Mouse (Mus musculus) forebrain, embryonic 10.5 days (tissue): ENCODE data around the gene Gfi1b. TPM values are rescaled to one million over a fixed set of nuclear protein-coding genes. Genes with fewer than 3 reads are reported as not detected.
A peak's percentile ranks its signal among the peaks of the same experiment; 100 is the strongest.

Experiments used
- DNase-seq: peaks from one replicate; pipeline ENCODE4 v3.0.0-alpha.2; 2017; ENCODE audit warnings: low spot score; ENCODE audit errors: extremely low spot score
- H3K27ac ChIP-seq: fragments of 300-500 bp; sonication (generic); 2 replicates; pipeline ENCODE4 v1.5.1; 2016; ENCODE audit warnings: mild to moderate bottlenecking
- H3K27me3 ChIP-seq: fragments of 300-500 bp; sonication (generic); 2 replicates; pipeline ENCODE4 v1.6.1; 2016; ENCODE audit warnings: mild to moderate bottlenecking; ENCODE audit not compliant: poor library complexity, severe bottlenecking
- H3K36me3 ChIP-seq: fragments of 300-500 bp; sonication (generic); replicated peaks from 2 replicates; pipeline ENCODE4 v1.6.1; 2016; ENCODE audit warnings: mild to moderate bottlenecking, moderate library complexity
- H3K4me1 ChIP-seq: fragments of 300-500 bp; sonication (generic); 2 replicates; pipeline ENCODE4 v1.6.1; 2016
- H3K4me3 ChIP-seq: fragments of 300-500 bp; sonication (generic); 2 replicates; pipeline ENCODE4 v1.5.1; 2016; ENCODE audit warnings: mild to moderate bottlenecking, moderate library complexity
- H3K9me3 ChIP-seq: fragments of 300-500 bp; sonication (generic); 2 replicates; pipeline ENCODE4 v1.6.1; 2016; ENCODE audit warnings: mild to moderate bottlenecking, moderate library complexity
- WGBS: fragments of 180-500 bp; shearing (Covaris S2); methylation state at CpG from one replicate; pipeline ENCODE4 v1.1.7; 2016; 5-methylcytosine and 5-hydroxymethylcytosine counted together
- polyA plus RNA-seq: library from polyadenylated mRNA; unstranded; fragments of >200 nt; fragmentation: Nextera tagmentation; extraction: Ambion mirVana; gene quantifications from 2 replicates; pipeline ENCODE4 v1.2.1, GENCODE M21; 2016

Gene Gfi1b
- polyA plus RNA-seq, 1 experiment from 2014 or later = 5.4 TPM

DNA sequence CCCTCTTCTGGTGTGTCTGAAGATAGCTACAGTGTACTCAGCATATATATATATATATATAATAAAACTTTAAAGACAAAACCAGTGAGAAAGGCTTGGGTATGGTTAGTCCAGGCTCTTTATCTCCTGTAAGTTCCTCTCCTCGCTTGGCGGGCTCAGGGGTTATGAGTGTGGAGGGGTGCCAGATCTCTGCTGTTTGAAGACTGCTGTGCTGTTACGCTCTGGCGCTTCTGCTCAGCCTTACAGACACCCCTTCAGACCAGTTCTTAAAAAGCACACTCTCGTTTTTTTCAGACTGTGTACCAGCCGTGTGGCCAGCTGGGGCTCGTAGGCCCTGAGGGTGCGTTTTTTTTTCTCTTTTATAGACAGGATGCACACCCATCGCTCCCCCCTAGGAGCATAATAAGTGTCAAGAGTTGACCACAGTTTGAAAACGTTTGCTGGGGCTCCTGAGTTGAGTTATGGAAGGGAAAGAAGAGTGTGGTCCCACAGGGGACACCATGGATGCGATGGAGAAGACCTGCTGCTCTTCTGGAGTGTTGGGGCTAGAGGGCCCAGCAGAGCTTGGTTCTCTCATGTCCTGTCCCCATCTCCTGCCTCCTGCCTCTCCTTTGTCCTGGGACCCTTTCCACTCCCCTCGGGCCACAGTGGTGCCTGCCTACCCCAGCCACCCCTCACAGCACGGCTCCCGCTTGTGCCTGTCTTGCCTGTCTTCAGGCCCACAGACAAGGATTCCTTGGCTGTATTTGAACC lies 15.8 kb downstream of the Gfi1b start:
- Histone ChIP-seq H3K27ac (no peak overlapping the region; the same call in 1 of the 2 replicates), H3K36me3 (no peaks in the 10 kb centered on the region), H3K4me3 (no peak overlapping the region), H3K4me1 (peaks cover 25% of the 10 kb centered on the region), H3K27me3 (no peaks in the 10 kb centered on the region), H3K9me3 (no peaks in the 10 kb centered on the region)
- WGBS = 81% methylated on average over 14 of the region's 14 CpGs
- no peak for DNase-seq

DNA sequence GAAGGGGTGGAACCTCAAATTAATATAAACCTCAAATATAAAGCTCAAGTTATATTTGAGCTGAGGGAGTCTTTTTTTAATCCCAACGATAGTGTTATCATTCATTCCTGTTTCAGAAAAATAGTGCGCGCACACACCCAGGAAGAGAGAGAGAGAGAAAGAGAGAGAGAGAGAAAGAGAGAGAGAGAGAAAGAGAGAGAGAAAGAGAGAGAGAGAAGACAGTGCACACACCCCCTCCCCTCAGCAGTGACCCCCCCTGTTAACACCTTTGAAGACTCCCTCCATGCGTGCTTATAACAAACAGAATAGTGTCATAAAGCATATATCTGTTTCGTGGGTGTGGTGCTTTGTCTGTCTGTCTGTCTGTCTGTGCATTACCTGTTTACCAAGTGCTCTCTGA lies 18.2 kb downstream of the Gfi1b start:
- peaks cover 32% of the 10 kb centered on the region for H3K4me1 ChIP-seq
- WGBS = 91% methylated on average over 5 of the region's 5 CpGs
- H3K4me3 ChIP-seq = no peak overlapping the region
- no peak overlapping the region for H3K27ac ChIP-seq
- no peaks in the 10 kb centered on the region for H3K9me3 ChIP-seq
- no peaks in the 10 kb centered on the region for H3K36me3 ChIP-seq
- no peak for DNase-seq
- no peaks in the 10 kb centered on the region for H3K27me3 ChIP-seq

DNA sequence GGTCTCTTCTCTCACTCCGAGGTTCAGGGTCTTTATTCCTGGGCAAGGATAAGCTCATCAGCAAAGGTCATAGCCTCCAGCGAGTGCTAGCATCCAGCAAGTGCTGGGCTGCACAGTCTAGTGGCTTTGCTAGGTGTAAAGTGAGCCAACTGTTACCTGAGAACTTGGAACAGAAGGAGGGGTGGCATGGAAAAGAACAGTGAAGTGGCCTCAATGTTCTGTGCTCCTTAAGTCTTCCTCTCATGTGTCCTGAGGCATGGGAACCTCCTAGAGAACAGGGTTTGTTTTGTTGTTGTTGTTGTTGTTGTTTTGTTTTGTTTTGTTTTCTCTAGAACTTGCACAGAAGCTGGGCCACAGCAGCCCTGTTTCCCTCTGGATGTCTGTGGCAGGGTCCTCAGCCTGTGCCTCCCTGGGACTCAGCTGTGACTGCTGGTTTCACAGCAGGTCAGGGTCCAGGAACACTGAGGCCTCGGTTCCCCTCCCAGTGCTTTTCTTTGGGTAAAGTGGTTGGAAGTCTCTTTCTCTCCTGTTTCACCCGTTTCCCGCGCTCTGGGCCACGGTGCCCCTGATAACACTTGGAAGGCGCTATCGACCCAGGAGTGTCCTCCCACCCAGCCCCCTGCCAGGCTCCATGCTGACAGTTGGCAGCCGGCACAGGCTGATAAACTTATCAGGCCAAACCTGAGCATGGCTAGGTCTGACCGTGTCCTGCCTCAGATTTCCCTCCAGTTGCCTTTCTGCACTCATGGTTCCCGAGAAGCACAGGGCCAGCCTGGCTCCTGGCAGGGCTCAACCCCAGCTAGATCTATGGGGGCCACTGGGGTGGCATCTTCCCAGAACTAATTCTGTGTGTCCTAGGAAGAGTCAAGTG lies 19.8 kb downstream of the Gfi1b start:
- Histone ChIP-seq H3K4me1 (peaks cover 31% of the 10 kb centered on the region), H3K27ac (peak overlapping the region; percentile 40; the same call in 1 of the 2 replicates), H3K27me3 (no peaks in the 10 kb centered on the region), H3K9me3 (peaks cover 1% of the 10 kb centered on the region; the same call in 1 of the 2 replicates), H3K4me3 (no peak overlapping the region), H3K36me3 (no peaks in the 10 kb centered on the region)
- WGBS = 64% methylated on average over 12 of the region's 12 CpGs
- DNase-seq = no peak

DNA sequence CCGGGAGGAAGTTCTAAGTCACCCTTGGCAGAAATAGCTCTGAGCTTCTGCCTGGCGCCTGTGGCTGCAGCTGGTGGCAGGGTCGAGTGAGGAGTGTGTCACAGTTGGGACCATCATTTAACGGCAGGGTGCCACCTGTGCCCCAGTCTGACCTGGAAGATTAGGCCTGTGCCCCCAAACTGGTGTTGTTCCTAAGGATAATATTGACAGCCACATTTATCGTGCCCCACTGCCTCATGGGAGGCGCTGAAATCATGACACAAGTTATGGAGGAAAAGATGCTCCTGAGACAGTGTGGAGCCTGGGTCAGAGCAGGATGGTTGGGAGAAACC lies 22.2 kb downstream of the Gfi1b start:
- H3K36me3 ChIP-seq = no peaks in the 10 kb centered on the region
- H3K9me3 ChIP-seq = peaks cover 3% of the 10 kb centered on the region; the same call in 1 of the 2 replicates
- DNase-seq = no peak
- peaks cover 29% of the 10 kb centered on the region for H3K4me1 ChIP-seq
- H3K27me3 ChIP-seq = 0 out of 2 replicates have a peak, but pooled peaks cover under 1% of the 10 kb centered on the region
- H3K4me3 ChIP-seq = no peak overlapping the region
- WGBS = 82% methylated on average over 6 of the region's 6 CpGs
- peak overlapping the region; percentile 9; the same call in 1 of the 2 replicates for H3K27ac ChIP-seq

DNA sequence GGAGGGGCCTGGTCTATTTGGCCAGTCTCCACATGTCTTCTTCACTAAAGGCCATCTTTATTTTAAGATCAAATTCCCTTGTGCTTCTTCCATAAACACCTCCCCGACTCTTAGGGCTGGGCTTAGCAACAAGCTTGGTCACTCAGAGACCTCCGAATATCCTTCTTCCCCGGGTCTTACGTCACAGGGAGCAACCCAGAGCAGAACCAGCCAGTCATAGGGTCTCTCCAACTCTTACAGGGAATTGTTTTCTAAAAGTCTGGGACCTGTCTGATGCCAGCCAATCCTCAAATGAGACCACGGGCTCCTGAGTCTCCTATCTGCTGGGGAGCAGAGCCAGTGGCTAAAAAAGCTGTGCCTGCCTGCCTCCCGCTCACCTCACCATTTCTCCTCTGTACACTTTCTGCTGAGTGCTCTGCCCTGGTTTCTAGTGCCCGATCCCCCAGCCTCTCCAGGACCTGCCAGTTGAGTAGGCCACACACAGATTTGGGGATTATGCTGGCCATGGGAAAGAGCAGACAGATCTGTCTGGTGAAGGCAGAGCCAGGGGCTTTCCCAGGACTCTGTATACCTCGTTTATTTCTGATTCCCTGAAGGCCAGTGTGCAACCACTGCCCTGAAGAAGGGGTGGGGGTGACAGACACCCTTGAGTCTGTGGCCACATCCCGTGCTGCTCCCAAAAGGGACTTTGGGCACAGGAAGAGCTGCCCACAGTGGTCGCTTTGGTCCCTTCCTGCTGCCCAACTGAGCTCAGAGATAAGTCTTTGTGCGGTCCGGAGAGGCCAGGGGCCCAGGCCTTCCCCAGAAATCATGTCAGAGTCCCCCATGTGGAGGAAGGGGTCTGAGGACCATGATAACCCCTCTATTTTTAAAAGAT lies 22.9 kb downstream of the Gfi1b start:
- DNase-seq = no peak
- WGBS = 69% methylated on average over 12 of the region's 12 CpGs
- no peak overlapping the region for H3K4me3 ChIP-seq
- H3K27me3 ChIP-seq = 0 out of 2 replicates have a peak, but pooled peaks cover 6% of the 10 kb centered on the region
- H3K27ac ChIP-seq = peak overlapping the region; percentile 9; the same call in 1 of the 2 replicates
- no peaks in the 10 kb centered on the region for H3K36me3 ChIP-seq
- H3K4me1 ChIP-seq = peaks cover 29% of the 10 kb centered on the region
- peaks cover 3% of the 10 kb centered on the region; the same call in 1 of the 2 replicates for H3K9me3 ChIP-seq

DNA sequence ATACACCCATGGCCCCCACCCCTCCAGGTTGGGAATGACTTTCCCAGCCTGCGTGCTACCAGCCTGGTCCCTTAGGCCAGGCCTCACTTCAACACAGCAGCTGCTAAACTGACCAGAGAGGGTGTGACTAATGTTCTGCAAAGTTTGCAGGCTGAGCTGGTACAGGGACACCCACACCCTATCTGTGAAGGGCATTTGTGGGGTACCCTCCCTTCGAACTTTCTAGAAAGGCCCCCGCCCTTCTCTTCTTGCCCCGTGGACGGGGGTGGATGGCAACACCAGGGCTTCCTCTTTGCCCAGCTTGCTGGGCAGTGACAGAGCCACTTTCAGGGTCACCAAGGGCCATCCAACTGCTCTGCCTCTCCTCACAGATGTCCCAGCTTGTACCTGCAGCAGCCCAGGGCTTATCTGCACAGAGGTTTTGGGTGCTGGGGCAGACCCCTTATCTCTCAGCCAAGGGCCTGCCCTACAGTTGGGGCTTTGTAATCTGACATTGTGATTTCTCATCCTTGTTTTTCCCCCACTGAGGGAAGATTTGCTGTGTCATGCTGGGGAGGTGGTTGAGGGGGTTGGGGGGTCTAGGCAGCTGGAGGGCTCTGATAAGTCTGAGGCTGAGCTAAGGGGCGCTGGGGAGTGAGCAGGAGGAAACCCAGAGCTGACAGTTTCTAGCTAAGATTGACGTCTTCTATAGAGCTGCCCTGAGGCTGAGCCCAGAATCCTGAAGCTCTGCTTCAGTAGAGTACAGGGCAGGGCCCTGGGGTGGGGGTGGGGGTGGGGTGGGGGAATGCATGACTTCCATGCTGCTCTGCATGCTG lies 23.8 kb downstream of the Gfi1b start:
- Histone ChIP-seq H3K27me3 (peaks cover 16% of the 10 kb centered on the region; the same call in 1 of the 2 replicates), H3K27ac (0 out of 2 replicates have a peak overlapping the region, but pooled peaks have one; percentile 35), H3K36me3 (no peaks in the 10 kb centered on the region), H3K4me3 (no peak overlapping the region), H3K4me1 (peaks cover 29% of the 10 kb centered on the region), H3K9me3 (peaks cover 3% of the 10 kb centered on the region; the same call in 1 of the 2 replicates)
- 73% methylated on average over 7 of the region's 7 CpGs for WGBS
- no peak for DNase-seq

DNA sequence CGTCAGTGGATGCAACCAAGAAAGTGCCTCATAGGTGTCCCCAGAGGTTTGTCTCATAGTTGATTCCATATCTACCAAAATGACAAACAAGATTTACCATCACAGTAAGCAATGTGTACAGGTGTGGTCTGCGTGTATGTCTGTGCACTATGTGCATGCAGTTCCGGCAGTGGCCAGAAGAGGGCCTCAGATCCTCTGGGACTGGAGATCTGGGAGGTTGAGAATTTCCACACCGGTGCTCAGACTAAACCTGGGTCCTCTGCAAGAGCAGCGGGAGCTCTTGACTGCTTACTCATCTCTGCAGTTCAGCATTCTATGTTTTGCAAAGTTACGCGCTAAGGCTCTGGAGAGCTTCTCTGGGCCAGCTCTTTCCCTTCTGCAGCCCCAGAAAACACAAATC lies 24.8 kb downstream of the Gfi1b start:
- no peak for DNase-seq
- WGBS = 88% methylated on average over 7 of the region's 7 CpGs
- peaks cover 16% of the 10 kb centered on the region; the same call in 1 of the 2 replicates for H3K27me3 ChIP-seq

DNA sequence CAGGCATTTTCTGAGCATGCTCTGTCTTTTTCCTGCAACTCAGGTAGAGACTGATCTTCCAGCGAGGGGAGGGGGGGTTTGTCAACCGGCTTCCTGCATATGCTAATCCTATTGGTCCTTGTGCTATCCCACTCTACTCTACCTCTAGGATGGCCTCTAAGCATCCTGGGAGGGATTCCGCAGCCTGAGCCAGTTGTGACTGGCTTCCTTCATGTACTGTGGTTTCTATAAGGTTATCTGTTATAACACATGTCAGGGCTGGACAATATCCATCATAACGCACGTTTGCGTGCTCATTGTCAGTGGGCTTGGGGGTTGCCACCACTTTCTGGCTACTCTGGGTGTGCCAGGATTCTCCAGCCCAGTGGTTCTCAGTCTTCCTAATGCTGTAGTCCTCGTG lies 25.8 kb downstream of the Gfi1b start:
- DNase-seq = no peak
- no peak overlapping the region for H3K27ac ChIP-seq
- no peak overlapping the region for H3K4me3 ChIP-seq
- H3K36me3 ChIP-seq = no peaks in the 10 kb centered on the region
- H3K4me1 ChIP-seq = peaks cover 18% of the 10 kb centered on the region
- whole genome bisulfite sequencing = 89% methylated on average over 7 of the region's 7 CpGs
- peaks cover 16% of the 10 kb centered on the region; the same call in 1 of the 2 replicates for H3K27me3 ChIP-seq
- H3K9me3 ChIP-seq = peaks cover 3% of the 10 kb centered on the region; the same call in 1 of the 2 replicates

More for the DNA sequence above, 24.8 kb downstream of the Gfi1b start:
- H3K9me3 ChIP-seq = peaks cover 3% of the 10 kb centered on the region; the same call in 1 of the 2 replicates
- no peak overlapping the region for H3K4me3 ChIP-seq
- peaks cover 25% of the 10 kb centered on the region for H3K4me1 ChIP-seq
- H3K36me3 ChIP-seq = no peaks in the 10 kb centered on the region
- no peak overlapping the region for H3K27ac ChIP-seq

DNA sequence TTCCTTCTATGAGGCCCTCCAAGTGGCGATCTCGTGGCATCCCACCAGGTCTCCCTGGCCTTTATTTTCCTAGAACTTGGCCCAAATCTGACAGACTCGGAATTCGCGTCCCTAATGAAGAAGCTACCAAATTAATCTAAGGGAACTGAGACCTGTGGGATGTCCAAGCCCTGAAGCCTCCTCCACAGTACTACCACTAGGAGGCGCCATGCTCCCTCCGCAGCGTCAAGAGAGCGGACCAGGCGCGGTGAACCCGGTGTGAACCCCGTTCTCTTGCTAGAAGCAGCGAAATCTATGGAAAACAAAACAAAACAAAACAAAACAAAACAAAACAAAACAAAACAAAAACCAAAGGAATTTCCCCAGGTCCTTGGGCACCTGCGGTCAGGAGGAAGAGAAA lies 29.0 kb downstream of the Gfi1b start:
- H3K9me3 ChIP-seq = peaks cover 3% of the 10 kb centered on the region; the same call in 1 of the 2 replicates
- H3K36me3 ChIP-seq = no peaks in the 10 kb centered on the region
- no peak overlapping the region for H3K27ac ChIP-seq
- no peak overlapping the region for H3K4me3 ChIP-seq
- peaks cover 16% of the 10 kb centered on the region; the same call in 1 of the 2 replicates for H3K27me3 ChIP-seq
- peak; percentile 64 for DNase-seq
- WGBS = 10% methylated on average over 15 of the region's 15 CpGs
- peaks cover under 1% of the 10 kb centered on the region; the same call in 1 of the 2 replicates for H3K4me1 ChIP-seq

DNA sequence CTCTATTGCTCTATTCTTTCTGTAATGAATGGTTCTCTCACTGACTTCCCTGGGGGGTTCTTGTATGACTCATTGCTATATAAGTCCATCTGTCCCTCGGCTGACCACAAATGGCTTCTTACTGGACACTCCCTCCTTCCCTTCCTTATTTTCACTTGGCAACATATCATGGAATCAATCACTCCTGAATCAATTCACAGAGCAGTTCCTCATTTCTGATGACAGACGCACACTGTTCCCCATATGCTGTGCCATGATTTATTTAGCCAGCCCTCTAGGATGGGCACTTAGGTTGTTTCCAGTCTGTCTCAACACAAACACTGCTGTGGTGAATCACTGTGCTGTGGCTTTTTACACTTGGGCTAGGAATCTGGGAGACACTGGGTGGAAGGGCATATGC lies 30.3 kb downstream of the Gfi1b start:
- DNase-seq = no peak
- Histone ChIP-seq H3K36me3 (no peaks in the 10 kb centered on the region), H3K4me3 (no peak overlapping the region), H3K27ac (no peak overlapping the region), H3K27me3 (peaks cover 16% of the 10 kb centered on the region; the same call in 1 of the 2 replicates), H3K4me1 (no peaks in the 10 kb centered on the region), H3K9me3 (no peaks in the 10 kb centered on the region)
- WGBS = 90% methylated on average over 2 of the region's 2 CpGs

DNA sequence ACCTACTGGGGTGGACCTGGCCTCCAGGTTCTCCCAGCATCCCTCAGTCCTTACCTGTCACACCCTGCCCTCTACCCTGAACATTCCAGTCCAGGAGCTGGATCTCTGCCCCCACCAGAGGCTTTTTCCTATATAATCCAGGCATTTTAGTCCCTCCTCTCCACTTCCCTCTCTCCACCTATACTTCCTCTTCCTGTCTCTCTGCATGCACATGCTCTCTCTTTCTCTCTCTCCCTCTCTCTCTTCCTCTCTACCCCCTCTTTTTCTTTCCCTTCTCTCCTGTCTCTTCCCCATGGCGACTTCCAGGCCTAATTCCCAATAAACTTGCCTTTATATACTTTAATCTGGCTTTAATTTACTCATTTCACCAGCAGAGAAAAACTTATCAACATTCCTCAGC lies 33.2 kb downstream of the Gfi1b start:
- H3K9me3 ChIP-seq = no peaks in the 10 kb centered on the region
- 41% methylated on average over 1 of the region's 1 CpGs for WGBS
- no peak overlapping the region for H3K4me3 ChIP-seq

More for the DNA sequence above, 33.2 kb downstream of the Gfi1b start:
- Histone ChIP-seq H3K36me3 (no peaks in the 10 kb centered on the region), H3K4me1 (peaks cover 3% of the 10 kb centered on the region), H3K27me3 (peaks cover 6% of the 10 kb centered on the region; the same call in 1 of the 2 replicates), H3K27ac (no peak overlapping the region)
- DNase-seq = no peak
